Mouse (Mus musculus): Measurements from ENCODE around the gene Coa6. TPM values are rescaled to one million over a fixed set of nuclear protein-coding genes. Genes with fewer than 3 reads are reported as not detected.

The Coa6 gene
- total RNA-seq, 2 experiments from 2014 or later = 30.1 to 36.5 TPM

DNA sequence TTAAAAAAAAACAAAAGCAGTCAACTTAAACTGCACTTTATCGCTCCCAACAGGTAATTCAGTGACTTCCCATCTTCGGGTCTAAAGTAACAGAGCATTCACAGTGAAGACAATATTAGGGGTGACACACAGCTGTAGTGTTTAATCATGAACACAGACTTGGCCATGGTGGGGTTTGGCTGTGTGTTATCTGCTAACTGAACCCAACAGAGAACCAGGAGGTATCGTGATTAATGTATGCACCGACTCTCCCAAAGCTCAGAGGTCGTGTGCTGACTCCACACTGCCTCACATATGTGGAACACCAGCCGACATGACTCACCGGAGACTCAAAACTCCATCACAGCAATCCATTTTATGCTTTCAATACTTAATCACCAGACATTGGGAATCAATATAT is 39.4 kb downstream of the Coa6 start:
- ATAC-seq (ENCODE audit: poor library complexity, severe bottlenecking) = no peak

- ATAC-seq (ENCODE audit: poor library complexity, severe bottlenecking) = no peak
These were observed 41.8 kb downstream of the Coa6 start for GRCm38 (mm10) chr8:126464071-126464470.

DNA sequence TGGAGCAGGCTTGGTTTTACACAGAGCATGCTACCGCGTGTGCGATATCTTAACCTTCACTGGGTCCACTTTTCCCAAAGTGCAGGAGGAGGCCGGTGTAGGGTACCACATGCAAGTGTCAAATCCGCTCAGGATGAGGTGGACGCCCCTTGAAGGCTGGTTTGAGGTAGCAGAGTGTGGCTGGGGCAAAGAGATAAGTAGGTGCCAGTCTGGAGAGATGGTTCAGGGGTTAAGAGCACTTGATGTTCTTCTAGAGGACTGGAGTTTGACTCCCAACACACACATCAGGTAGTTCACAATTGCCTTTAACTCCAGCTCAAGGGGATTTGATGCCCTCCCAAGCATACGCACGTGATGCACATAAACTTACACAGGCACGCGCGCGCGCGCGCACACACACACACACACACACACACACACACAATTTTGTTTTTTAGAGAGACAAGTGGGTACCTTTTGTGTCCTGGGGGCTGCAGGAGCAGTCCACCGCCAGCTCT is 51.5 kb downstream of the Coa6 start:
- ATAC-seq (ENCODE audit: poor library complexity, severe bottlenecking) = no peak

DNA sequence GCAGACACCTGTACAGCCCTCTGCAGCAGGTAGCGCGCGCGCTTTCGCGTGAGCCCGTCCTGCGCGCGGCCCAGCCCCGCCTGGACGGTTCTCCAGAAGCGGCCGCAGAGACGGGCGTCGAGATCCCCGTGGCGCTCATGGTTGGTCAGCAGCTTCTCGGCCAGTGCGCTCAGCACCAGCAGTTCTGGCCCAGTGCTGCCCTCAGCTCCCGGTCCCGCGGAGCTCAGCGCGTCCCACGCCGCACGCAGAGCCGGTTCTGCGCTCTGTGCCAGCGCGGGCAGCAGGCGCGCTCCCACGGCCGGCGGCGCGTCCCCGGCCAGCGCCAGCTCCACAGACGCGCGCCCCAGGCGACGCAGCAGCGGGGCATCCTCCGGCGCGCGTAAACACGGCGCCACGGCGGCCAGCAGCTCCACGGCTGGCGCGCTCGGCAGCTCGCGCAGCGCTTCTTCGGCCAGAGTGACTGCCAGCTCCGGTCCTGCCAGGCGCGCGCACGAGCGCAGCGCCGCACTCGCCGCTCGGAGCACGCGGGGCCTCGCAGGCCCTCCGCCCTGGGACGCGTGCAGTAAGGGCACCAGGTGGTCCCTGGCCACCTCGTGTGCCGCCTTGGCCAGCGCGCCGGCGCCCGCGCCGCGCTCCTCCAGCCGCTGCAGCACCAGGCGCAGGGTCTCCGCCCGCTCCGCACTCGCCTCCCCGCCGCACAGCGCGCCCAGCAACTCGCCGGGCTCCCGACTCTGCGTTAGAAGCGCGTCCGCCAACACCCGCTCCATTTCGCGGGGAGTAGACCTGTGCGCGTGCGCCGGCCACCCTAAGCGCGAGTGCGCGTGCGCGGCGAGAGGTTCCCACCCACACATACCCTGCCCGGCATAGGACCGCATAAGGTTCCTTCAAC is 52.2 kb downstream of the Coa6 start, which contains the start of gene Tarbp1:
Gene Tarbp1, minus strand, starts transcription at position 767 of the 889 bp plus-strand sequence.
- ATAC-seq (ENCODE audit: poor library complexity, severe bottlenecking) = peak; percentile 75

Other genes with a start within 250 kb of the Coa6 start
- gene Slc35f3, start 124.0 kb upstream of the Coa6 start, total RNA-seq (2015) = not detected in 2 replicates
- gene Slc35f3, start 124.0 kb upstream of the Coa6 start, total RNA-seq (2017) = not detected in 2 replicates
- gene Tarbp1, start 52.5 kb downstream of the Coa6 start, total RNA-seq (2015) = 3.2 TPM in 2 replicates
- gene Tarbp1, start 52.5 kb downstream of the Coa6 start, total RNA-seq (2017) = 2.3 TPM in 2 replicates
- 95.9 and 105 TPM in 2 replicates for gene Irf2bp2, start 171.5 kb downstream of the Coa6 start, total RNA-seq (2015)
- gene Irf2bp2, start 171.5 kb downstream of the Coa6 start, total RNA-seq (2017) = 93.8 and 99.8 TPM in 2 replicates